Mouse (Mus musculus) limb, embryonic 10.5 days (tissue): Measurements from ENCODE around the gene Fgd6. TPM values are rescaled to one million over a fixed set of nuclear protein-coding genes. Genes with fewer than 3 reads are reported as not detected.
A peak's percentile ranks its signal among the peaks of the same experiment; 100 is the strongest.

Experiments used
- DNase-seq: peaks from one replicate; pipeline ENCODE4 v3.0.0-alpha.2; 2017; ENCODE audit warnings: low spot score
- H3K27ac ChIP-seq: fragments of 300-500 bp; sonication (generic); 2 replicates; pipeline ENCODE4 v1.5.1; 2016; ENCODE audit warnings: mild to moderate bottlenecking
- H3K27me3 ChIP-seq: fragments of 300-500 bp; sonication (generic); 2 replicates; pipeline ENCODE4 v1.6.1; 2016; ENCODE audit warnings: low read depth, mild to moderate bottlenecking; ENCODE audit not compliant: poor library complexity, severe bottlenecking
- H3K36me3 ChIP-seq: fragments of 300-500 bp; sonication (generic); 2 replicates; pipeline ENCODE4 v1.6.1; 2016; ENCODE audit warnings: mild to moderate bottlenecking, moderate library complexity
- H3K4me1 ChIP-seq: fragments of 300-500 bp; sonication (generic); 2 replicates; pipeline ENCODE4 v1.6.1; 2016
- H3K4me3 ChIP-seq: fragments of 300-500 bp; sonication (generic); 2 replicates; pipeline ENCODE4 v1.5.1; 2016; ENCODE audit warnings: mild to moderate bottlenecking, moderate library complexity
- H3K9me3 ChIP-seq: fragments of 300-500 bp; sonication (generic); replicated peaks from 2 replicates; pipeline ENCODE4 v1.6.1; 2016; ENCODE audit warnings: mild to moderate bottlenecking
- WGBS: fragments of 180-500 bp; shearing (Covaris S2); methylation state at CpG from one replicate; pipeline ENCODE4 v1.1.7; 2016; 5-methylcytosine and 5-hydroxymethylcytosine counted together
- polyA plus RNA-seq: library from polyadenylated mRNA; unstranded; fragments of >200 nt; fragmentation: Nextera tagmentation; extraction: Ambion mirVana; gene quantifications from 2 replicates; pipeline ENCODE4 v1.2.1, GENCODE M21; 2016

The Fgd6 gene
- polyA plus RNA-seq, 1 experiment from 2014 or later, result 4.5 TPM

GRCm38 (mm10) chr10:94110834-94111754 is 75.3 kb downstream of the Fgd6 start:
- DNase-seq, result peak; percentile 48
- WGBS, result 56% methylated on average over 9 of the region's 9 CpGs

GRCm38 (mm10) chr10:94112207-94112606 is 76.4 kb downstream of the Fgd6 start:
- WGBS, result 92% methylated on average over 3 of the region's 3 CpGs
- H3K36me3 ChIP-seq, result peaks cover 4% of the 10 kb centered on the region; the same call in 1 of the 2 replicates
- no peak for DNase-seq
- H3K27ac ChIP-seq, result peak overlapping the region; percentile 79; the same call in 1 of the 2 replicates
- H3K4me3 ChIP-seq, result no peak overlapping the region
- H3K9me3 ChIP-seq, result no peaks in the 10 kb centered on the region
- H3K4me1 ChIP-seq, result peaks cover 34% of the 10 kb centered on the region
- no peaks in the 10 kb centered on the region for H3K27me3 ChIP-seq

More at GRCm38 (mm10) chr10:94110834-94111754, 75.3 kb downstream of the Fgd6 start:
- Histone ChIP-seq H3K27me3 (no peaks in the 10 kb centered on the region), H3K4me1 (peaks cover 32% of the 10 kb centered on the region), H3K27ac (peak overlapping the region; percentile 81), H3K9me3 (no peaks in the 10 kb centered on the region), H3K4me3 (no peak overlapping the region), H3K36me3 (peaks cover 6% of the 10 kb centered on the region)

- 38% methylated on average over 6 of the region's 6 CpGs for WGBS
- no peak overlapping the region for H3K4me3 ChIP-seq
- no peaks in the 10 kb centered on the region for H3K9me3 ChIP-seq
- H3K36me3 ChIP-seq, result peaks cover 7% of the 10 kb centered on the region
- no peak overlapping the region for H3K27ac ChIP-seq
- H3K4me1 ChIP-seq, result peaks cover 18% of the 10 kb centered on the region
- H3K27me3 ChIP-seq, result no peaks in the 10 kb centered on the region
- DNase-seq, result peak; percentile 72
Observed at GRCm38 (mm10) chr10:94115893-94116599, 80.2 kb downstream of the Fgd6 start.

- 86% methylated on average over 12 of the region's 12 CpGs for WGBS
- no peak overlapping the region for H3K4me3 ChIP-seq
- peaks cover 11% of the 10 kb centered on the region for H3K36me3 ChIP-seq
- H3K4me1 ChIP-seq, result peaks cover 10% of the 10 kb centered on the region
- DNase-seq, result no peak
- no peaks in the 10 kb centered on the region for H3K27me3 ChIP-seq
- H3K9me3 ChIP-seq, result no peaks in the 10 kb centered on the region
- no peak overlapping the region for H3K27ac ChIP-seq
Observed at GRCm38 (mm10) chr10:94116781-94117340, 81.1 kb downstream of the Fgd6 start.

GRCm38 (mm10) chr10:94117916-94118315 is 82.1 kb downstream of the Fgd6 start:
- no peak overlapping the region for H3K4me3 ChIP-seq
- no peak overlapping the region for H3K27ac ChIP-seq
- H3K36me3 ChIP-seq, result peaks cover 14% of the 10 kb centered on the region
- H3K4me1 ChIP-seq, result peaks cover 7% of the 10 kb centered on the region; the same call in 1 of the 2 replicates
- no peaks in the 10 kb centered on the region for H3K9me3 ChIP-seq
- DNase-seq, result no peak
- no peaks in the 10 kb centered on the region for H3K27me3 ChIP-seq
- WGBS, result 96% methylated on average over 3 of the region's 3 CpGs

GRCm38 (mm10) chr10:94118993-94119392 is 83.2 kb downstream of the Fgd6 start:
- Histone ChIP-seq H3K4me1 (peaks cover 7% of the 10 kb centered on the region; the same call in 1 of the 2 replicates), H3K27ac (no peak overlapping the region), H3K9me3 (no peaks in the 10 kb centered on the region), H3K27me3 (no peaks in the 10 kb centered on the region), H3K4me3 (no peak overlapping the region), H3K36me3 (peaks cover 24% of the 10 kb centered on the region)
- WGBS, result 94% methylated on average over 7 of the region's 7 CpGs
- DNase-seq, result no peak

- Histone ChIP-seq H3K4me3 (no peak overlapping the region), H3K4me1 (peaks cover 7% of the 10 kb centered on the region; the same call in 1 of the 2 replicates), H3K27ac (no peak overlapping the region), H3K36me3 (peaks cover 37% of the 10 kb centered on the region), H3K27me3 (no peaks in the 10 kb centered on the region), H3K9me3 (no peaks in the 10 kb centered on the region)
- WGBS, result 93% methylated on average over 9 of the region's 9 CpGs
- DNase-seq, result no peak
Observed at GRCm38 (mm10) chr10:94120676-94121075, 84.9 kb downstream of the Fgd6 start.

GRCm38 (mm10) chr10:94122595-94122994 is 86.8 kb downstream of the Fgd6 start:
- H3K27ac ChIP-seq, result no peak overlapping the region
- H3K4me3 ChIP-seq, result no peak overlapping the region
- H3K4me1 ChIP-seq, result no peaks in the 10 kb centered on the region
- H3K36me3 ChIP-seq, result peaks cover 52% of the 10 kb centered on the region
- no peak for DNase-seq
- H3K9me3 ChIP-seq, result no peaks in the 10 kb centered on the region
- 93% methylated on average over 7 of the region's 7 CpGs for WGBS
- H3K27me3 ChIP-seq, result no peaks in the 10 kb centered on the region

GRCm38 (mm10) chr10:94123581-94123980 is 87.8 kb downstream of the Fgd6 start:
- H3K27ac ChIP-seq, result no peak overlapping the region
- H3K9me3 ChIP-seq, result no peaks in the 10 kb centered on the region
- H3K36me3 ChIP-seq, result peaks cover 54% of the 10 kb centered on the region
- DNase-seq, result no peak
- H3K4me1 ChIP-seq, result no peaks in the 10 kb centered on the region
- 98% methylated on average over 5 of the region's 5 CpGs for WGBS
- no peaks in the 10 kb centered on the region for H3K27me3 ChIP-seq
- no peak overlapping the region for H3K4me3 ChIP-seq

GRCm38 (mm10) chr10:94124376-94124775 is 88.6 kb downstream of the Fgd6 start:
- Histone ChIP-seq H3K4me3 (no peak overlapping the region), H3K27me3 (no peaks in the 10 kb centered on the region), H3K4me1 (no peaks in the 10 kb centered on the region), H3K9me3 (no peaks in the 10 kb centered on the region), H3K27ac (no peak overlapping the region), H3K36me3 (peaks cover 59% of the 10 kb centered on the region)
- 79% methylated on average over 5 of the region's 5 CpGs for WGBS
- no peak for DNase-seq

GRCm38 (mm10) chr10:94129680-94130119 is 93.9 kb downstream of the Fgd6 start:
- Histone ChIP-seq H3K27ac (no peak overlapping the region), H3K9me3 (no peaks in the 10 kb centered on the region), H3K4me1 (no peaks in the 10 kb centered on the region), H3K36me3 (peaks cover 42% of the 10 kb centered on the region), H3K4me3 (no peak overlapping the region), H3K27me3 (no peaks in the 10 kb centered on the region)
- DNase-seq, result no peak
- WGBS, result 87% methylated on average over 9 of the region's 9 CpGs

GRCm38 (mm10) chr10:94133081-94133480 is 97.3 kb downstream of the Fgd6 start:
- Histone ChIP-seq H3K27me3 (no peaks in the 10 kb centered on the region), H3K9me3 (no peaks in the 10 kb centered on the region), H3K4me3 (no peak overlapping the region), H3K4me1 (no peaks in the 10 kb centered on the region), H3K36me3 (peaks cover 37% of the 10 kb centered on the region), H3K27ac (no peak overlapping the region)
- 88% methylated on average over 8 of the region's 8 CpGs for WGBS
- DNase-seq, result no peak
